Mouse (Mus musculus): ENCODE results near the gene Krt36.

DNA sequence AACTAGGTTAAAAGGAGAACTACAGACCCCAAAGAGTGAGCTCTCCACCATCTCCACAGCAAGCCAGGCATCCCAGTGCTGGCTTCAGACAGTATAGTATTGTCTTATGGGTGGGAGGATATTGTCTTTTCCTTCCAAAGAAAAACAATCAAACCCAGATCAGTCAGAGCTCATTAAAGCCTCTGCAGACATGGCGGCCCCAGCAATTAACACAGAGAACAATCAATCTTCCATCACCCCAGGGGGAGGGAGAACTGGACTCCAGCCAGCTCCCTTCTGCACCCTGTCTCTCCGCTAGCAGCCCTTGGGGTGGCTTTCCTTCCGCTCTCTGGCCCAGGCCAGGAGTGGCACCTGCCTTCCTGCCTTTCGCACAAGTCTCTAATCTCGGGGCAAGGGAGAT is 32.3 kb upstream of the Krt36 start:
- TF ChIP-seq POLR2A (IDR thresholded peaks at IDR 0.05; ENCODE audit: low read depth, low read length) (no peak), CTCF (conservative IDR thresholded peaks at IDR 0.05; ENCODE audit: insufficient read depth, insufficient read length, low read depth, low read length) (no peak)
